Mouse (Mus musculus): ENCODE results near the gene Scgb1b3. TPM values are rescaled to one million over a fixed set of nuclear protein-coding genes. Genes with fewer than 3 reads are reported as not detected.

The Scgb1b3 gene
- not detected in 2 replicates for polyA plus RNA-seq (2012; rRNA removed)

DNA sequence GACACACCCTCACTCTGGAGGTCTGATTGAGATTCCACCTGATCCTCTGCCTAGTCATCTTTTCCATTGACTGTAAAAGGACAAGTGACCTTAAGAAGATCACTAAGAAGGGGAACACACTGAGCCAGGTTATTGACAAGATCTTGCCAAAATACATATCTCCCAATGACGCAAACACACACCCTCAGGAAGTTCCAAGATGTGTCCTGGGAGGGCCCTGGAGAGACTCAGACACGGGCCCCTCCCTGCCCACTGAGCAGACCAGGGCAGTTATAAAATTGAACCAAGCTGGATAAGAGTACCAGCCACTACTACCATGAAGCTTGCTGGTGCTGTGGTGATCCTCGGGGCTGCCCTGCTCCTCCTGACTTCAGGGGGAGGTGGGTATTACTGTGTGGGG, at the start of gene Scgb1b3:
Gene Scgb1b3, plus strand, starts transcription at position 301 of the 400 bp plus-strand sequence.

DNA sequence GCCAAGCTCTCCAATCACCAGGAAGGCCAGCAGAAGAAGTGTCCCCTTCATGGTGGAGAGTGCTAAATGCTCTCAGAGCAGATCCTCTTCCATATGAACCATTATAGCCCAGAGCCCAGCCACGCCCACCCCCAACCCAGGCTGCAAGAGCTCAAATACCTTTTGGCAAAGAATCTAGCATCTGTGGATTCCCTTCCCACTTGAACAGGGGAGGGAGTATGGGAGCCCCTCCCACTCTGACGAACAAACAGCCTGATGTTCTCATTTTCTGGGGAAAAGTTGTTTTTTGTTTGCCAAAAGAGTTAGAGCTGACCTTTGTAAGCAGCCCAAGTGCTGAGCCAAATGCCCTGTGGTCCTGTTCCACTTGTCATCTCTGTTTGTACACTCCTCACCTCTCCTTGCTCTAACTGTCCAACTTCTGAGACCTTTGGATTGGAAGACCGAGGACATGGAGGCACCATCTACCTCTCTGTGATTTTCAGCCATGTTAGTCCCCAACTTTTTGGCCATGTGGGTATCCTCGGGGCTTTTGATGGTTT, 13.3 kb upstream of the Scgb1b3 start, which contains the start of gene Scgb2b3:
Gene Scgb2b3, minus strand, starts transcription at position 51 of the 539 bp plus-strand sequence.

Other genes with a start within 250 kb of the Scgb1b3 start
- 12.0 and 14.9 TPM in 2 replicates for gene Scn1b, start 248.6 kb upstream of the Scgb1b3 start, polyA plus RNA-seq (2012; rRNA removed)
- gene Gramd1a, start 219.7 kb upstream of the Scgb1b3 start, polyA plus RNA-seq (2012; rRNA removed) = 380 and 425 TPM in 2 replicates
- not detected in 2 replicates for gene Scgb2b2, start 85.1 kb upstream of the Scgb1b3 start, polyA plus RNA-seq (2012; rRNA removed)
- gene Scgb1b2, start 83.8 kb upstream of the Scgb1b3 start, polyA plus RNA-seq (2012; rRNA removed) = not detected in 2 replicates
- not detected in 2 replicates for gene Scgb2b3, start 13.5 kb upstream of the Scgb1b3 start, polyA plus RNA-seq (2012; rRNA removed)

All from central nervous system, embryonic 14 days (tissue).